Mouse (Mus musculus) right cerebral cortex, postnatal 10 days (tissue): ENCODE measurements at regions not wholly inside any gene's neighbourhood (a gene's known extent, or its start where the extent isn't known, plus 50 kb on each side); places are given as distances from the start of the nearest gene placed in this dataset.
A peak's percentile ranks its signal among the peaks of the same experiment; 100 is the strongest.

Source experiments
- DNase-seq, 2 experiments: peaks; one replicate each; pipeline ENCODE4 v3.0.0; 2021; ENCODE audit warnings: low spot score in 2 of 2

- DNase-seq: no peak
Observed at GRCm38 (mm10) chr6:88964071-88964470, 62.0 kb downstream of the Tpra1 start.

GRCm38 (mm10) chr6:88964911-88965310 lies 62.9 kb downstream of the Tpra1 start:
- DNase-seq: no peak

GRCm38 (mm10) chr6:88965361-88966226 lies 63.5 kb downstream of the Tpra1 start:
- DNase-seq: no peak

DNA sequence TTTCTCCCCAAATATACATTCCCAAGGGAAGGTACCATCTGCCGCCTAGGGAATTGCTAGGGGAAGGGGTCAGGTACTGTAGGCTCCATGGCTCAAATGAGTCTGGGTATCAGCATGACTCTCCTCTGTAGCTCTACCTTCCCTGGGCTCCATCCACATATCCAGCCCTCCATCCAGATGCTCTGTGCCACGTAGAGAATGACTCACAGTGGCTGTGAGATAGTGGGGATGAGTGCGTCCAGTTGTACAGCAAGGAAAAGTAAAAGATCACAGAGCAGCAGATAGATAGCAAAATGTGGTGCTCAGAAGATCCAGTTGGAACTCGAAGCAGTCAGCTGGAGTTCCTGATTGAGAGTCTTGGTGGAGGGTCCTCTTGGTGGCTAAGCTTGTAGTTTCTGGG lies 64.5 kb downstream of the Tpra1 start:
- no peak for DNase-seq

- peak; percentile 61 to 69 for DNase-seq
Observed at GRCm38 (mm10) chr6:88968842-88969241, 66.8 kb downstream of the Tpra1 start.

DNA sequence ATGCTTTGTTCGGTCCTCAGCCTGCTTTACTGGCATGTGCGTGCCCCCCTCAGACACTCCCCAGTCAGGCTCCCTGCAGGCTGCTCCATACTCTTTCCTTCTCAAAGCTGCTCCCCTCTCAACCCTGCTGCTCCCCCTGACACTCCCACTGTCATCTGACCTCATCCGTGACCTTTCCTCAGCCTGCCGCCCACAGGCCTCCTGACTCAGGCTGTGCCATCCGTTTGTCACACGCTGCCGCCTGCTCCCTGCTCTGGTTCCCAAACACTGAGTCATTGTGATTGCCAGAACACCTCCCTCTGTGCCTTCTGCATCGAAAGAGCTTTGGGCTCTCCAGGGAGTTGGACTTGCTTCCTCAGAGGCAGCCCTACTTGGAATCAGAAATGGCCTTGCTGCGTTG lies 69.7 kb downstream of the Tpra1 start:
- DNase-seq: peak; percentile 67 to 72

GRCm38 (mm10) chr6:88974457-88974856 lies 72.4 kb downstream of the Tpra1 start:
- DNase-seq: no peak

GRCm38 (mm10) chr6:88976581-88976980 lies 74.5 kb downstream of the Tpra1 start:
- no peak for DNase-seq

- DNase-seq: no peak
Observed at GRCm38 (mm10) chr6:88976994-88977393, 74.9 kb downstream of the Tpra1 start.

DNA sequence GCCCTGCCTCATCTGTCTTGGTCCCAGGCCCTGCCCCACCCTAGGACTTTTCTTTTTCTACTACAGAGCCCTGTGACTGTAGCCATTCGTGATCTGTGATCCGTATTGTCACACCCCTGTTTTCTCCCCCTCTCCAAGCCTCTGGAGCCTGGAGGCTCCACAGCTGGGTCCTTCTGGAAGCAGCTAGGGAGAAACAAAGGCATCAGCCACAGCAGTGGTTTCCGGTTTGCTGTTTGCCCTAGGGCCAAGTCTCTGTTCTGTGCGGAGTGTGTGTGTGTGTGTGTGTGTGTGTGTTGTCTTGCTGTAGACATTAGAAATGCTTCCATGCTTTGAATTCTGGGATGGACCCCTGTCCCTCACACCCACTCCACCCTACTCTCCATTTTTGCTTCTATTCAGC lies 76.9 kb downstream of the Tpra1 start:
- DNase-seq: no peak

GRCm38 (mm10) chr6:88980112-88980511 lies 78.1 kb downstream of the Tpra1 start:
- peak; percentile 83 to 87 for DNase-seq

DNA sequence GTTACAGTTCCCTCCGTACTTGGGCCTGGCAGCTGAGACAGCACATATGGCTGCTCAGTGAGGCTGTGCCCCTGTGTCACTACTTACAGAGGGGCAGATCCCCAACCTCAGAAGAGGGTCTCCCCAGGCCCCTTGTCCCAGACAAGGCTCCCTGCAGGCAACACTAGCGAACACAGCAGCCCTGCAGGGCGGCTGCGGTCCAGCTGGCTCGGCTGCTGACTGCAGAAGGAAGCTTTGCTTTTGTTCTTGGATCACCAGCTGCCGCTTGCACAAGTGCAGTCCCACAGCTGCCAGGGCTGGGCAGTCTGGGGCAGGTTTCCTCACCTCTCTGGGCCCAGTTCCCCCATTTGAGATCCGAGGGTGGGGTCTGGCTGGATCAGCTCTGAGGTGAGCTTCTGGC lies 79.5 kb downstream of the Tpra1 start:
- peak in 1 of 2 experiments; percentile 49 for DNase-seq

- peak in 1 of 2 experiments; percentile 49 for DNase-seq
Observed at GRCm38 (mm10) chr6:88984170-88984569, 82.1 kb downstream of the Tpra1 start.

- DNase-seq: no peak
Observed at GRCm38 (mm10) chr6:88984863-88985262, 82.8 kb downstream of the Tpra1 start.

DNA sequence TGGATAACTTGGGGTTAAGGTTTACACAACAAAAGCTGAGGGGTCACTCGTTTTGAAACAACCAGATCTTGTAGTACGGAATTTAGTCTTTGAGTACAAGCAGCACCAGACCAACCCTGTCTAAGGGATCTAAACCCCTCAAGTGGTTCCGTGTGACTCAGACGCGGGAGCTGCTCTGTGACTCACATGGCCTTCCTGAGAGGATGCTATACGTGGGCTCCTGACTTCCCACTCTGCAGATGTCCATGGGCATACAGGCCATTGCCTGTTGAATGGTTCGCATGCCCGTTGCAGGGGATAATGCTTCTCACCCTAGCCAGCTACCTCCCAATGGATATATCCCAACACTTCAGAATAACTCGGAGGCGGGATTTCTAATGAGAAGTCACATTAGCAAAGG lies 86.5 kb downstream of the Tpra1 start:
- no peak for DNase-seq

GRCm38 (mm10) chr6:88989617-88990299 lies 87.7 kb downstream of the Tpra1 start:
- DNase-seq: no peak

DNA sequence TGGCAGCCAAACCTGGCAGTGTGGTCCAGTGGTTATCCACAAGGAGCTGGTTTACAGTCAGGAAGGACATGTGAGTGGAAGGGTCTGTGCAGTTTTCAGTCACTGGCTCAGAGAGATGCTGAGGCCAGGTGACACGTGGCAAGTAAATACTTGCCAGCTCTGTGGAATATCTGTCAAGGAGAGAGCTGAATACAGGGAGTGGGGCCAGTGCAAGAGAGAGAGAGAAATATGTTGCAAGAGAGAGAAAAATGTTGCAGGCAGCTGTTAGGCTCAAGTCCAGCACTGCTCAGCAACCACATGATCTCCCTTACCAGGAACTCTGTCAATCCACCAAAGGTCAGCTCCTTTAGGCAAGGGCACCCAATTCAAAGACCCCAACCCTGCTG lies 88.2 kb downstream of the Tpra1 start:
- DNase-seq: no peak

DNA sequence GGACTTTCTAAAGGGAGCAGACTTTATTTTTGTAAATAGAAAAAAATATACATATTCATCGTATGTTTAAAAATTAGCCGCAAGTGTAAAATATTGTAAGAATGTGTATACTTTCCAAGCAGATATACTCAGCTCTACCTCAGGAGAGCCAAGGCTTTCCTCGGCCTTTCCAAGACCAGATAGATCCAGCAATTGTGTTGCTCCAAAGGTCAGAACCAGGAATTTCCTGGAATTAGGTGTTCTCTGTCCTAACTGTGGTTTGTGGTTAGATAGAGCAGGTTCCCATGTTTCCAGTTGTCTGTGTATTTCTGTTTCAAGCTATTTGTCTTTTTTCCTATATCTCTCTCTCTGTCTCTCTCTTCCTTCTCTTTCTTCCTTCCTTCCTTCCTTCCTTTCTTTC lies 93.0 kb downstream of the Tpra1 start:
- no peak for DNase-seq

DNA sequence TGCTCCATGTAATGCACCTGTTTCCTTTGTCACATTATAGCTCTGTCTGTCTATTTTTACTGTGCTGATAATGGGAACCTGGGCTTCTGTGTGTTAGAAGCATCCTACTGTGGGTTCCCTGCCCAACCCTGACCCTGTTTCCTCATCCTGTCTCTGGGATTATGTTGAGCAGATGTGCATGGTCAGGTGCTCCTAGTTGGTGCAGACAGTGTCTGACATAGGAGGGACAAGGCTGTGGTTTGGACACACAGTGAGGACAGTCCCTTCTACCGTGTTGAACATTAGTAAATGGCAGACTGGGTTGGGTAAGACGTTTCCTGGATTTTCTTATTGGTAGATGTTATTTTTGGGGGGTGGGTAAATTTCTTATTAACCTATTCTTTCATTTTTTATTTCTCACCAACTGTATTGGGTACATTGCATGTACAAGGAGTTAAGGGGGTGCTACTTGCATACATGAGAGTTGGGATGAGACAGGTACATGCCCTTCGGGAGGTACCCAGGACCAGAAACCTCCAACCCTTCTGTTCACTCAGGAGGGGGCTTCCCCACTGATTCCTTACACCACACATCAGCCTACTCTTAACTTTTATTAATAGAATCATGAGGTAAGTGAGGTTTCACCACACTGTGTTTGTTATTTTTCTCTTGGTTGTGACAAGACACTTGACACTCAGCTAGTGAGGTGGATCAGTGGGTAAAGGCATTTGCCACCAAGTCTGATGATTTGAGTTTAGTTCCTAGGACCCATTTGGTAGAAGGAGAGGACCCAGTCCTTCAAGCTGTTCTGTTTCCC lies 97.1 kb downstream of the Tpra1 start:
- DNase-seq: no peak

DNA sequence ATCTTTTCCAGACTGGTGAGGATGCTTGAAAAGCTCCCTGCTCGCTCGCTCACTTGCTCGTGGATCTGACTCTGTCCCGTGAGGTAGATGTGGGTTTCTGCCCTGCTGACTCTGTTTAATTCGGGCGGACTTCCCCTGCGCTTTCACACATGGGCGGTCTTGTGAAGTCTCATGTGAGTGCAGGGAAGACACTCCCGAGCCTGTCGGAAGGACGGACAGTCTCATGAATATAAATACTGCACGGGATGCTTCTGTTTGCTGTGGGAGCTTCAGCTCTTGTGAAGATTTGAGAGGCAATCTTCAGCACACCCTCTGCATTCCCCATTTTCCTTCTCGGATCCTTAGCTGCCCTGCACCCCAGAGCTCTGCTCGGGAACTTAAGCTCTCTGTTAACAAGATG lies 98.3 kb downstream of the Tpra1 start:
- DNase-seq: no peak

DNA sequence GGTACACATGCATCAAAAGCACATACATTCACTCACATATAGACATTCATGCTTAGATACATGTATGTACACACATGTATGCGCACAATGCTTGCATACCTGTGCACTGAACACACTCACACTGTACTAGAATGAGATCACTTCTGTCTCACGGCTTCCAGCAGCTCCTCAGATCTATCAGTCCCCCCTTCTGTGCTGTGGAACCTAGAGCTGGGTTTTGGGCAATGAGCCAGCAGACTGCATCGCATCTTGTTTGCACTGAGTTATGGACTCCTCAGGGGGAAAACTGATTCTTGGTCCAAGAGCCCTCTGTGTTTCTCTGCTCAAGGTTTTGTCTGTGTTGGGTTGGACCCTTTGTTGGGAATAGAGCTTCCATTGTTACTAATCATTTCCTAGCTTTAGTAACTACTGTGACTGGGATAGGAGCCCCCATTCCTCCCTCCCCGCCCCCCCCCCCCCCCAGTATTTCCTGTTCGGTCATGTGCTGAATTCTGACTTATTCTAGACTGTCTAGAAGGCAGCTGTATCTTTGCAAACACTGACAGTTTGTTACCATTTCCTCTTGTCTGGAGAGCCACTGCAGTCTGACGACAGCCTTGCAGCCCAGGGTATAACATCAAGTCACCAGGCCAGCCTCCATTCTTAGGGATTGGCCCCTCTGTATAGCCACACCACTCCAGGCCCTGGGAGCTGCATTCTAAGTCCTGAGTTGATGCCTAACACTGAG lies 101.3 kb downstream of the Tpra1 start:
- peak in 1 of 2 experiments; percentile 50 for DNase-seq

- no peak for DNase-seq
Observed at GRCm38 (mm10) chr6:89005094-89005493, 103.0 kb downstream of the Tpra1 start.
